Mouse (Mus musculus) cortical plate, adult 2 months (tissue): ENCODE results near the gene Ube4b. TPM values are rescaled to one million over a fixed set of nuclear protein-coding genes. Genes with fewer than 3 reads are reported as not detected.

Source experiments
- H3K27ac ChIP-seq: fragments of 200-500 bp; 2 replicates; pipeline ENCODE4 v1.5.1; 2012; ENCODE audit warnings: low read length, control low read depth, inconsistent platforms; ENCODE audit not compliant: insufficient read depth
- H3K4me1 ChIP-seq: fragments of 200-500 bp; 2 replicates; pipeline ENCODE4 v1.6.1; 2011; ENCODE audit warnings: low read length; ENCODE audit not compliant: control insufficient read depth, insufficient read depth
- H3K4me3 ChIP-seq: fragments of 200-500 bp; 2 replicates; pipeline ENCODE4 v1.5.1; 2011; ENCODE audit warnings: mild to moderate bottlenecking, low read length, control low read depth; ENCODE audit not compliant: insufficient read depth
- CTCF ChIP-seq: fragments of 200-500 bp; IDR thresholded peaks from 2 replicates; pipeline ENCODE4 v1.5.1; 2011; ENCODE audit warnings: mild to moderate bottlenecking, control low read depth, low read length; ENCODE audit not compliant: insufficient read depth; ENCODE audit errors: extremely low read depth
- POLR2A ChIP-seq: fragments of 200-500 bp; IDR thresholded peaks from 2 replicates; pipeline ENCODE4 v1.6.1; 2011; ENCODE audit warnings: mild to moderate bottlenecking, low read length, control low read depth; ENCODE audit not compliant: insufficient read depth; ENCODE audit errors: extremely low read depth
- polyA plus RNA-seq: library from polyadenylated mRNA; depleted of rRNA; stranded (reverse); fragments of >200 nt; gene quantifications from 2 replicates; pipeline ENCODE4 v1.2.3, GENCODE M21; 2012

Ube4b gene
- polyA plus RNA-seq, 1 experiment, result 99.9 TPM

- H3K27ac ChIP-seq, result no peak overlapping the region
- H3K4me3 ChIP-seq, result no peak overlapping the region
- no peak for TF ChIP-seq POLR2A
- TF ChIP-seq CTCF, result no peak
- H3K4me1 ChIP-seq, result peaks cover 10% of the 10 kb centered on the region
Observed at GRCm38 (mm10) chr4:149409759-149410158, 16.8 kb downstream of the Ube4b start.

DNA sequence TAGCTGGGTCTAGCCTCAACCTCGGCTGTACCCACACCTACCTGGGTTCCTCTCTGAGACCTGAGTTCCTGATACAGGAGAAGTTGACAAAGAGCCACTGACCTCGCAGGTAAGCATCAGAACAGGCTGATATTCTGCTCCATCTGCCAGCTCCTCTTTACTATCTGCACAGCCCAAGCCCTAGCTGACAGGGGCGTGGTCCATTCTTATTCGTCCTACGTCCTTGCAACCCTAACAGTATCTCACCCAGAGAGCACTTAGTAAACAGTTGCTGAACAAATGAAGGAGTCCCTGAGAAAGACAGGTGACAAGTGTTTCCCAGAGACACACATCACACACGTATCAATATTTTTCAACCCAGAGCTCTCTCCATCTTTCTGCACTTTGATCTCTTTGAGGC, 18.2 kb downstream of the Ube4b start:
- Histone ChIP-seq H3K4me1 (peaks cover 19% of the 10 kb centered on the region), H3K4me3 (no peak overlapping the region), H3K27ac (no peak overlapping the region)
- TF ChIP-seq POLR2A, result no peak
- TF ChIP-seq CTCF, result no peak

GRCm38 (mm10) chr4:149407461-149407860, 19.1 kb downstream of the Ube4b start:
- TF ChIP-seq POLR2A (no peak), CTCF (no peak)
- no peak overlapping the region for H3K4me3 ChIP-seq
- H3K27ac ChIP-seq, result no peak overlapping the region
- H3K4me1 ChIP-seq, result peaks cover 19% of the 10 kb centered on the region

DNA sequence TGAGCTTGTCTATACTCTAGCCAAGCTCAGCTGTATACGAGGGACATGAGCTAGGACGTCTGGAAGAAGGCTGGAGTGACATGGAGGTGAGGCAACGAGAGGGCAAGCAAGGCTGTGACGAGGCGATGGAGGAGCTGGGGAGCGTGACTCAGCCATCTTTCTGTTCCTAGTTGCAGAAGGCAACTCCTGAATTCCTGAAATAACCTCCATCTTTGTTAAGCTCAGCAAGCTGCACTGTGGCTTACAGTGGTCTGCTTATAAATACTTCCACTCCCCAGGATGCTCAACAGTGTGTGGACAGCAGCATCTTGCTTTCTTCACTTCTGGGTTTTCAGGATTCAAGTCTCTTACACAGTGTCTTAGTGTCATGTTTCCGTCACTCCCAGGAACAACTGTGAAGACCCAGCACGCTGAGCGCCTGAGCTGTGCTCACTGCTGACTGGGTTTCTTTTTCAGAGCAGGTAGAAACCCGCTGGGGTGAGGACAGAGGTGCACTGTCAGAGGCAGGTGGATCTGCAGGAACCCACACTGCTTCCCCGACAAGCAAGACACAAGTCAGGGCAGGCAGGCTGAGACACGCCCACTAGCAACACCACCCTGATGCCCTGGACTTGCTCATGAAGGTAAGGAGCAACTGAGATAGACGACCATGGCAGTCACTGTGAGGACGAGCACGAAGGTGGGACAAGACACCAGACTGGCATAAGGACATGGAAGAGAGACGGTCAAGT, 20.7 kb downstream of the Ube4b start:
- Histone ChIP-seq H3K4me3 (no peak overlapping the region), H3K4me1 (peaks cover 27% of the 10 kb centered on the region), H3K27ac (no peak overlapping the region)
- TF ChIP-seq CTCF (no peak), POLR2A (no peak)

GRCm38 (mm10) chr4:149404640-149405465, 21.7 kb downstream of the Ube4b start:
- no peak overlapping the region for H3K27ac ChIP-seq
- no peak overlapping the region for H3K4me3 ChIP-seq
- TF ChIP-seq CTCF (no peak), POLR2A (no peak)
- H3K4me1 ChIP-seq, result peaks cover 29% of the 10 kb centered on the region

DNA sequence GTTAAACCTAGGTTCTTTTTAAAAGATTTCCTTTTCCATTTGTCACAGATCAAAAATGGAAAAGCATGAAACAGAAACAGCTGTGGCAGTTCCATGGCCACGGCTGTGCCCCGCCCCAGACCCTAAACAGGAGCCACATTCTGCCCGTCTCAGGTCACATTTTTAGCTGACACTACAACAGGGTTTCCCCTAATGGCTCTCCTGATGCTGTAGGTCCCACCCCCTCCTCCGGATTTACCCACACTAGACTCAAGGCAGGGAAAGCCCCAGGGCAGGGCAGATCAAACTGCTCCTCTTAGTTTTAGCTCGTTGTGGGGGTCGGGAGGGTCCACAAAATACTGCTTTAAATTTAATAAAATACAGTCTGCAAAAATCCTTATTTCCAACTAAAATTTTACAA, 23.5 kb downstream of the Ube4b start:
- Histone ChIP-seq H3K27ac (no peak overlapping the region), H3K4me3 (no peak overlapping the region), H3K4me1 (peaks cover 30% of the 10 kb centered on the region)
- TF ChIP-seq CTCF, result no peak
- no peak for TF ChIP-seq POLR2A

DNA sequence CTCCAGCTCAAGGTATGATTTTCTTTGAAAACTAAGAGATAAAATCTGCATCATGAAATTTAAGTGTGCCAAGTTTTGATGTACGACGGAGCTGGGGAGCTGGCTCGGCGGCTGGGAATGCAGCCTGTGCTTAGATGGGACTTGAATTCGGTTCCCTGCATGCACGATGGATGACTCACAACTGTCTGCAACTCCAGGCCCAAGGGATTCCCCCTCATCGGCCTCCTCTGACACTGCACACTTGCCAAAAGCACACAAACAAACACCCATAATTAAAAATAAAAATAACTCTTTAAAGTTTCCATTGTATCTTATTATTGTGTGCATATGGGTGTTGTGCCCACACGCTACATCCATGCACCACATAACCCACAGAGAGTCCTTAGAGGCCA, 25.0 kb downstream of the Ube4b start:
- Histone ChIP-seq H3K27ac (no peak overlapping the region), H3K4me1 (peaks cover 35% of the 10 kb centered on the region), H3K4me3 (no peak overlapping the region)
- TF ChIP-seq POLR2A (no peak), CTCF (no peak)

- no peak for TF ChIP-seq CTCF
- TF ChIP-seq POLR2A, result no peak
- Histone ChIP-seq H3K4me3 (no peak overlapping the region), H3K27ac (no peak overlapping the region), H3K4me1 (peaks cover 34% of the 10 kb centered on the region)
Observed at GRCm38 (mm10) chr4:149400878-149401590, 25.5 kb downstream of the Ube4b start.

DNA sequence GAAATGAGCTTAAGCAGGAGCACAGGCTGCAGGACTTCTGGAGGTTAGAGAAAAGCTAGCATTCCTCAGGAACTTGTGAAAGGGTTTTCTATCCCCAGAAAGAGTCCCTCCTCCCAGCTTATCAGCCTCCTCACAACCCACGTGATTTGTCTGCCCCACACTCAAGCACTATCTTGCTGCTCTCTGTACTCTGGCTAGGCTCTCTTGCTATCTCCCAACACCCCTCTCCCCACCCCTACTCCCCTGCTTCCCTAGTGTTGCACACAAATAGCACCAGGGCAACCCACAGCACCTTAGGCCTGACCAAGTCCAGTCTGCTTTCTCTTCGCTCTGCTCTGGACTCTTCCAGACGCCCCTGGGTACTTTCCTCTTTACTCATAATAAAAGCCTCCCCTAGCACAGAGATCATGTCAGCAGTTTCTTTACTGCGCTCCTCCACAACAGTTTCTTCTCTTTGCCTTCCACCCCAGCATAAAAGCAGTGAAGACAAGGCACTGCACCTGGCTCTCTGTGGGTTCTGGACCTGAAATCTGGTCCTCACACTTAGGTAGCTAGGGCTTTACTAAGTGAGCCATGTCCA, 27.1 kb downstream of the Ube4b start:
- no peak for TF ChIP-seq CTCF
- TF ChIP-seq POLR2A, result no peak
- no peak overlapping the region for H3K4me3 ChIP-seq
- peaks cover 34% of the 10 kb centered on the region for H3K4me1 ChIP-seq
- H3K27ac ChIP-seq, result no peak overlapping the region
